Mouse (Mus musculus) adrenal gland, adult 2 months (tissue): ENCODE results near the gene Lrrc38. TPM values are rescaled to one million over a fixed set of nuclear protein-coding genes. Genes with fewer than 3 reads are reported as not detected.

Experiments used
- DNase-seq: peaks from one replicate; pipeline ENCODE4 v3.0.0; 2021
- polyA plus RNA-seq: library from polyadenylated mRNA; depleted of rRNA; stranded (reverse); fragments of >200 nt; gene quantifications from 2 replicates; pipeline ENCODE4 v1.2.3, GENCODE M21; 2012; rRNA removed
- total RNA-seq, 2 experiments: library from RNA; stranded (reverse); gene quantifications; 2 replicates each; pipeline ENCODE4 v1.2.3; 2021

Lrrc38 gene
- total and polyA plus RNA-seq, 3 experiments, result 0.20 to 0.91 (median 0.24) TPM

GRCm38 (mm10) chr4:143350047-143351015, 774 bp downstream of the Lrrc38 start:
- peak; percentile 14 for DNase-seq

- no peak for DNase-seq
Measured at GRCm38 (mm10) chr4:143352301-143352700, 2.7 kb downstream of the Lrrc38 start.

- DNase-seq, result no peak
Measured at GRCm38 (mm10) chr4:143361520-143361919, 12.0 kb downstream of the Lrrc38 start.

DNA sequence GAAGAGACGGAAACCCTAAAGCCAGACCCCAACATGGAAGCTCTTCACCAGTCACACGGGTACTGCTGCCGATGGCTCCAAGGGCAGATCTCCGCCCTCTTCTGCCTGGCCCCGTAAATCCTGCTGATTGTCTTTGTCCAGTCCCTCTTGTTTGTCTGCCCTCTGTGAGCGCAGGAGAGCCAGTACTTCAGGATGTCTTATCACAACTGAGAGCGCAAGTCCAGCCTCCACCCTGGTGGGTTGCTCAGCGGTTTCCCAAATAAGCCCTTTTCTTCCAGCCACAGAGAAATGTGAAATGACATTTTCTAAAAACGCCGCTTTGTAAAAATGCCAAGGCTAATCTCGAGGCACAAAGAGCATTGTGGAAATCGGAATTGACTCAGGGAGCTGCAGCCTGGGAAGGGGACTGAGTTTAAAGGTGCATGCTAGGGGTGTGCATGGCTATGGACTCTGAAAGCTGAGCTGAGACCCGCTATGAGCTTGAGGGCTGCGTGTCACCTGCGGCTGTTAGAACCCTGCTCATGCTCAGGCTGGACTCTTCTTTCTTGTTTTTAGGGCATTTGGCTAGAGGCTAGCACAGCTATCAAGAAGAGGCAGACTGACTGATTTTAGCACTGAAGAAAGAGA, 17.0 kb downstream of the Lrrc38 start:
- peak; percentile 59 for DNase-seq

DNA sequence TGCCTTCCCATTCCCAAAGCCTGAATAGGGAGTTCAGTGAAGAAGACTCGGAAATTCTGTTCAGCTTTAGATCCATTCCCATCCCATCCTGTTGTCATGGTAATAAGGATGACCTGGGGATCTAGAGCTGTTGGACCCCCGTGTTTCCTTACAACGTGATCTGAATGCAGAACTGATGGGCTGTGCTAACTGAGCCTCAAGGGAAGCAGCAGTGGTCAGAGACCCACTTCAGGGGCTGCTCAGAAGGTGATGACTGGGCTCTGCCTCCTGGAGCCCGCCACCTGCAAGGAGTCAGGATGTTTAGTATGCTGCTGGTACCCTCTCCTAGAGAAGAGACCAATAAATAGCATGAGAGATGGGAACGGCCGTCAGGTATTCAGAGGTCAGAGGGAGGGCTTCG, 29.9 kb downstream of the Lrrc38 start:
- DNase-seq, result no peak

GRCm38 (mm10) chr4:143379931-143380715, 30.6 kb downstream of the Lrrc38 start:
- no peak for DNase-seq

DNA sequence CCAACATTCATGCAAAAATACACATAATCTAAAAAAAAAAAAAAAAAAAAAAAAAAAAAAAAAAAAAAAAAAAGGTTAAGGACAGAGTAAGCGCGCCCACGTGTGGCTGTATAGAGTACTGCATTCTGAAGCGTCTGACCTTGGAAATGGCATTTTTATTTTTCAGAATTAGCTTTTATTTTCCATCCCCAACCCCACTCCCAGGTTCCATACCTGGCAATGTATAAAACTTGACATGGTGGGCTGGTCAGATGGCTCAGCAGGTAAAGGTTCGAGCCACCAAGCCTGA, 31.1 kb downstream of the Lrrc38 start:
- DNase-seq, result peak; percentile 12

GRCm38 (mm10) chr4:143382163-143382562, 32.6 kb downstream of the Lrrc38 start:
- no peak for DNase-seq

DNA sequence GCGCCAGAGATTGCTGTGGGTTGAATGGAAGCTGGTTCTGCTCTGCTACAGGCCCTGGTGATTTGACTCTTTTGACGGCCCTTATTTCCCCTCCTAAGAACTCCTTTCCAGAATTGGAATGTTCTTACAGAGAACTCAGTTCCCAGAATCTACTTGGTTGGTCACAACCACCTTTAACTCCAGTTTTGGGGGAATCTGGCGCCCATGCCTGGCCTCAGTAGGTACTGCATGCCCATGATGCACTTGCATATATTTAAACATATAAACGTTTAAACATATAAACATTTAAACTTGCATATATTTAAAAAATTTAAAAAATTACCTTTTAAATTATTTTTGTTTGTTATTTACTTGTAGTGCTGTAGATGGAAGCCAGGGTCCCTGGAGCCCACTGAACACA, 34.1 kb downstream of the Lrrc38 start:
- DNase-seq, result no peak

- DNase-seq, result peak; percentile 55
Measured at GRCm38 (mm10) chr4:143388955-143389702, 39.6 kb downstream of the Lrrc38 start.

GRCm38 (mm10) chr4:143394181-143394580, 44.6 kb downstream of the Lrrc38 start, which contains the start of gene Pramel1:
Gene Pramel1, plus strand, starts transcription at chr4:143394428.
- DNase-seq, result no peak

- peak; percentile 5 for DNase-seq
Measured at GRCm38 (mm10) chr4:143411566-143412218, 62.1 kb downstream of the Lrrc38 start.

DNA sequence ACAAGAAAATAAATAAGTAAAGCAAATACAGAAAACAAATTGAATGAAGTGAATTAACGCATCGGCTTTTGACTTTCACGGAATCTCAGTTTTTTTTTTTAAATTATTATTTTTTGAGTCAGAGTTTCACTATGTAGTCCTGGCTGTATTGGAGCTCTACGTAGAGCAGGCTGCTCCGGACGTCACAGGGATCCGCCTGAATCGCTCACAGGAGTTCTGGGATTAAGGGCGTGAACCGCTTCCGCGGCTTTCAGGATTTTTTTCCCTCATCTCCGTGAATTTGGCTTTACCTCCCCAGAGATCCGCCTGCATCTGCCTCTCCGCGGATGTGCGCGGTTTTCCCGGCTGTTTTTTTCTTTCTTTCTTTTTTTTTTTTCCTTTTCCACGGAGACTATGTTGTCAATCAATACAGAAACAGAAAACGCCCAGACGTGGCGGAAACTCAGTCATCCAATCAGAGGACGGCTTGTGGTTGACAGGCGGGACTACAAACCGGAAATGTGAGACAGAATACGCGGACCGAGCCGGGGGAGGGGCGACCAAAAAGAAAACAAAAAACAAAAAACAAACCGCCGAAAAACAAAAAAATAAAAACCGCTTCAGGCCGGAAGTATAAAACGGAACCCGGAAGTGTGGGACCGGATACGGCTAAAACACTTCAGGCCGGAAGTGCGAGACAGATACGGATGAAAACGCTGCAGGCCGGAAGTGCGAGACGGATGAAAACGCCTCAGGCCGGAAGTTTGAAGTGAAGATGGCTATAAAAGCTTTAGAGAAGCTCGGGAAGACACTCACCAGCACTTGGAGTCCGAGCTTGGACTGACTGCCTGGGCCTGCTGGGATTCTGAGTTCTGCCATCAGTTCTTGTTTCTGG, 62.9 kb downstream of the Lrrc38 start, which contains the start of gene Pramef8:
Gene Pramef8 (plus strand): TSS at position 208 of the 874 bp plus-strand sequence.
- DNase-seq, result peak; percentile 93

- DNase-seq, result no peak
Measured at GRCm38 (mm10) chr4:143413621-143414020, 64.1 kb downstream of the Lrrc38 start.

DNA sequence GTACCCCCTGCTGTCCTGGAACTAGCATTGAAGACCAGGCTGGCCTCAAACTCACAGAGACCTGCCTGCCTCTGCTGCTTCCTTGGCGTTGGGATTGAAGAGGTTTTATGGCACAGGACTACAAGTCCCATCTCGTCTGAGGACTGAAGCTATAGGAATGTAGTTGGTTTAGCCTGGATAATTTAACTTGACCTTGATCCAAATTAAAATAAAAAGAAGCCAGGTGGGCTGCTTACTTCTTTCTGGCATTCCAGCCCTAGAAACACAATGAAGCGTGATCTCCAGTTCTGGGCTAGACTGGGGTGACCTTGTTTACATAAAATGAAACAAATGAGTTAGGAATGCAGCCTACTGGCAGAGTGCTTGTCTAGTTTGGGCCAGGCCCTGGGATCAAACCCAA, 64.6 kb downstream of the Lrrc38 start:
- DNase-seq, result no peak

Other genes starting within 250 kb of the Lrrc38 start
- gene Prdm2, start 136.8 kb upstream of the Lrrc38 start, total RNA-seq, result 10 to 100 TPM; 22.3 to 38.7 TPM
- 5.6 and 9.4 TPM in 2 replicates for gene Prdm2, start 136.8 kb upstream of the Lrrc38 start, polyA plus RNA-seq
- 1 to 10 TPM; 5.7 to 9.7 TPM for gene Pdpn, start 50.2 kb upstream of the Lrrc38 start, total RNA-seq
- 1.1 and 1.7 TPM in 2 replicates for gene Pdpn, start 50.2 kb upstream of the Lrrc38 start, polyA plus RNA-seq
- gene Pramel1, start 44.7 kb downstream of the Lrrc38 start, total RNA-seq, result not detected
- gene Pramel1, start 44.7 kb downstream of the Lrrc38 start, polyA plus RNA-seq, result not detected in 2 replicates
- gene Pramef8, start 62.7 kb downstream of the Lrrc38 start, total RNA-seq, result 10 to 100 TPM in 1 of 2 experiments, 1 to 10 TPM in 1; 9.7 to 13.9 TPM
- 3.3 and 4.3 TPM in 2 replicates for gene Pramef8, start 62.7 kb downstream of the Lrrc38 start, polyA plus RNA-seq
- gene Oog4, start 100.6 kb downstream of the Lrrc38 start, total RNA-seq, result not detected
- not detected in 2 replicates for gene Oog4, start 100.6 kb downstream of the Lrrc38 start, polyA plus RNA-seq
- gene Gm13043, start 161.6 kb downstream of the Lrrc38 start, total RNA-seq, result not detected
- not detected in 2 replicates for gene Gm13043, start 161.6 kb downstream of the Lrrc38 start, polyA plus RNA-seq
- gene Gm13040, start 186.2 kb downstream of the Lrrc38 start, total RNA-seq, result not detected
- not detected in 2 replicates for gene Gm13040, start 186.2 kb downstream of the Lrrc38 start, polyA plus RNA-seq
- not detected for gene BC080695, start 201.9 kb downstream of the Lrrc38 start, total RNA-seq
- gene BC080695, start 201.9 kb downstream of the Lrrc38 start, polyA plus RNA-seq, result not detected in 2 replicates
- not detected for gene Gm13057, start 202.0 kb downstream of the Lrrc38 start, total RNA-seq
- not detected in 2 replicates for gene Gm13057, start 202.0 kb downstream of the Lrrc38 start, polyA plus RNA-seq